Mouse (Mus musculus): ENCODE measurements at regions not wholly inside any gene's neighbourhood (a gene's known extent, or its start where the extent isn't known, plus 50 kb on each side); places are given as distances from the start of the nearest gene placed in this dataset.

DNA sequence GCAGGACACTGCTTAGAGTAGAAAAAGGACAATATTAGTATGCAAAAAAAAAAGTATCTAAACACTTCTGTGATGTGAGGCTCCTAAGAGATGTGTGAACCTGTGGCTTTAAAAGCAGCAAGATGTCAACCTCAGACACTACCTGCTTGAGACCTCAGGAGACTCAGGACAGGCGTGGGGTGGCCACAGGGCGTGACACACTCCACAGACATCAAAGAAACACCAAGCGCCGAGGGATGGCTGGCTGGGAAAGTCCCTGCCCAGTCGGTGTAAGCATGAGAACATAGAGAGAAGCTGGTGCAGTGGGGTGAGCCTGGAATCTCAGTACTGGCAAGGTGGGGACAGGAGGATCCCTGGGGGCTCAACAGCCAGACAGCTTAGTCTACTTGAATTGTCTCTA, 72.0 kb upstream of the Sulf2 start:
- DNase-seq, result no peak

DNA sequence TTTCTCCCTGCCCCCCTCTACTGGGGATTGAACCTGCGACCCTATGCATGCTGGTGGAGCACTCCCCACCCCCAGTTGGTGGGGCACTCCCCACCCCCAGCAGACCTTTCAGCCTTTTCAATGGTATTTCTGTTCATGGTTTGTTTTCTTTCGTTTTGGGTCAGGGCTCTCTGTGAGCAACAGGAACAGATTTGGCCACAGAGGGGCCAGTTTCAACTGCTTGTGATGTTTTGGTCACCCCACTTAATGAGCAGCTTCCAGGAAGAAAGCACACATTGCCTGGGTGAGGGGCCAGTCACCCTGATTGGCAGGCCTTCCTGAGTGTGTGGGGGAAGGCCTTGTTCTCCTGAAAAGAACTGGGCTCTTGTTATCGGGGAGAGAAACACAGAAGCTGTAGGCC, 71.5 kb upstream of the Sulf2 start:
- no peak for DNase-seq

DNA sequence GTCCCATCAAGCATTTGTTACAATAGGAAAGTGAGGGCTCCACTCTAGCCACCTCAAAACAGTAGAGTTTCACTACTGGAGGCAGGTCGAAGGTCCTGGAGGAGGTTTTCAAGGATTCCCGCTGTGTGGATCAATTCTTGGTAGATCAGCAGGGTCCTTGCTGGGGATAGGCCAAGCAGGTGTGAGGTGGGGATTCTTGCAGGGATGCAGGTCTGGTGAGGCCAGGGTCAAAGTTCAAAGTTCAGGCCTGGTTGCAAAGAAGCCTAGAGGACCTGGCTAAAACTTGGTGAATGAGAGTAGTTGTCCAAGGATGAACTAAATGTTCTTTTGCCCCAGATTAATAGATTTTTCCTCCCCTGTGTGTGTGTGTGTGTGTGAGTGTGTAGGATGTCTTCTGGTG, 70.9 kb upstream of the Sulf2 start:
- DNase-seq, result no peak

DNA sequence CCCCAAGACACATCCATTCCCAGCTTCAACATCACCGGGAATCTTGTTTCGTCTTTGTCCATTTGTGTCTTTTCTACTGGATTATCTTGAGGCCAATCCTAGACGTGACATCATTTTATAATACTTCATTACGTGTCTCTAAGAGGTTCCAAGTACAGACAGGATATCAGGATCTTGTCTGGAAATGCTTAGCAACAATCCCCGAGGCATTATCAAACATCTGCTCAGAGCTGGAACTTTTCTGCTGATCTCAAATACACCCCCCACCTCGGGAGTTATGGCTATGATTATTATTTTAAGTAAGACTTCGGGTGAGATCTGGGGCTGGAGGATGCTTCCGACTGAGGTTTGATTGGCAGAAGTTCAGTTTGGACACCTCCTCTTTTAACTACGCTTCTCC, 69.9 kb upstream of the Sulf2 start:
- DNase-seq, result no peak

DNA sequence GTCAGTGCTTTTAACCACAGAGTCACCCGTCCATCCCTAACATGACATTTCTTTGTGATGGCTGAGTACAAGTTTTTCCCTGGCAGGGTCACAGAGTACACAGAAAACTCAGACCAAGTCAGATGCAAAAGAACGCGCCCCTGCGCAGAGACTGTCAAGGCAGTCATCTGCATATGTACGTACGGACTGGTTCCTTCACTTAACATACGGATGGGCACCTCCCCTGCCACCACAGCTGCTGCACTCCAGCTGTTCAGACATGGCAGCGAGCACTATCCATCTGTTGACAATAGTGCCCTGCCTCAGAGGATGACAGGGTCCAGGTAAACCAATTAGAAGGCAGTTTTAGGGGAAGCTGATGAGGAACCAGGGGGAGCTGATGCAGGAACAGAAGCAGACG, 63.3 kb upstream of the Sulf2 start:
- no peak for DNase-seq

DNA sequence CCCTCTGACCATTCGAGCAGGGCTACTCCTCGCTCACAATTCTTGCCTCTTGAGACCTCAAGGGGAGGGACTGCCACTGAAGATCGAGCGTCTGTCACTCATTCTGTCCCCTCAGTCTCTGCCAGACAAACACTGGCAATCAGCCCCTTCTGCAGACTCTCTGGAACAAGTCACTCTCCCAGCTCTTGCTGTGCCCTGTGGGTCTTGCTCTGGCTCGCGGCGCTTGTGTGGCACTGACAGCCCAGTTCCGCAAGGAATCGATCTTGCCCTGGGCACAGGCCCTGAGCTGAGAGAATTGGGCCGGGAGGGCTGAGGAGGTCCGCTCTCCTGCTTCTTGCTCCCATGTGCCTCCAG, 61.0 kb upstream of the Sulf2 start:
- no peak for DNase-seq

DNA sequence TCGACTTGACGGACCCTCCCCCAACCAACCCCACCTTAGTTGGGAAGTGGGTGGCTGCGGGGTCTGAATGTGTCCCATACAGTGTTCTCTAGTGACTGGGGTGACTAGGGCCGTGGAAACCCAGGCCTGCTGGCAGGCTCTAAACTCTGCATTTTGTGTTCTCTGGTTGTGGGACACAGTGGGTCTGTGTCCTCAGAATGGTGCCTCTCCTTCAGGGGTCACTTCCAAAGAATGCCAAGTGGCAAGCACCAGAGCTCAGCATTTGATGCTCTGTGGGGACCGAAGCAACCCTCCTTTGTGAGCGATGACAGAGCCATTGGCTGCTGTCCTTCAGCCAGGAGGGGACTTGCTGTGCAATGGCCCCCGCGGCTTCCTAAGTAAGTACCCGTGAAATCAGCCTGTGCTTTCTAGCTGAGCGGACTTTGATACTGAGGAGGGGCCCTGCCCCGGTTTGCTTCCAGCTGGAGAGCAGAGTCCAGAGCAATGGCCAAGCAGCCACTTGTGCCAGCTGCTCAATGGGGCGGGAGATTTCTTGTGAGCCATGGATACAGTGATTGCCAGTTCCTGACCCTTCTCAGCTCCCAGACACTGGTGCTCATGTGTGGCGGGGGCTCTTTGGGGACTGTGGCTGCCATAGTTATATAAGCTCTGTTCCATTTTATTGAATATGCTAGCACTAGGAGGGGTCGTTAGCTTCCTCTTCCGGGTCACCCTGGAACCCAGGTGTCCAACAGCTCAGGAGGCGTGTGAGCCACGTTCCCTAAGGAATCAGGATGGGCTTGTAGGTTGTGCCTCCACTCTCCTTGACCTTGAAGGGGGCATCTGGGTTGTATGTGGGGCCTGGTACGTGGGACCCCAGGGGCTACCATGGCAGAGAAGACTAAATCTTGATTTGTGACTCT, 60.4 kb upstream of the Sulf2 start:
- no peak for DNase-seq

DNA sequence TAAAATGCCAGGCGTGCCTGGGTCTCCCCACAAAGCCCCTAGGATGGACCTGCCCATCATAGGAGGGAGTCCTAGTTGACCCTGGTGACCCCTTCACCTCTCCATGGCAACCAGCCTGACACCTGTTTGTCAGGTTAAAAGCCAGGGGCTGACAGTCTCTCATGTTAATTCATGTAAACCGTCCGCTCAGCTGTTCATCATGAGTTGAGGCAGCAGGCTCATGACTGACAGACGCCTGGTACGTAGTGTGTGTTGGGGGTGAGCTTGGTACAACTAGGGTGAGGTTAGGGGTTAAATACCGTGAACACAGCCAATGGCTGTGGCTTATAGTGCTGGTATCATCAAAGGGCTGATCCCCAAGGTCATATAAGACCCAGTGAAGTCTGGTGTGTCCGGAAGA, 59.7 kb upstream of the Sulf2 start:
- DNase-seq, result no peak

DNA sequence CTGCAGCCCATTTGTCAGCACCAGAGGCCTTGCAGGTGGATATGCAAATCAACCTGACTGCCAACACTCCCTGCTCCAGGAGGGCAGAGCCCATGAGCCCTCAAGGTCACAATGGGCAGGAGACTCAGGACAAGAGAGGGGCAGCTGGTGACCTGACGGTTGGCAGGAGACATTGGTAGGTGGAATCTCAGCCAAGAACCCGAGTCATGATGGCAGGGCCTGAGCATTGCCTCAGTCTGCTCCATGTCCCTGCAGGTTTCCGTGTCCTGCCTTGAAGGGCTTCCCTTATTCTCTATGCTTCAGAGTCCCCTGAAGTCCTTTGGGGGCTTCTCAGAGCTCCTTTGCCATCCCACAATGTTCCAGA, 51.7 kb upstream of the Sulf2 start:
- DNase-seq, result no peak

DNA sequence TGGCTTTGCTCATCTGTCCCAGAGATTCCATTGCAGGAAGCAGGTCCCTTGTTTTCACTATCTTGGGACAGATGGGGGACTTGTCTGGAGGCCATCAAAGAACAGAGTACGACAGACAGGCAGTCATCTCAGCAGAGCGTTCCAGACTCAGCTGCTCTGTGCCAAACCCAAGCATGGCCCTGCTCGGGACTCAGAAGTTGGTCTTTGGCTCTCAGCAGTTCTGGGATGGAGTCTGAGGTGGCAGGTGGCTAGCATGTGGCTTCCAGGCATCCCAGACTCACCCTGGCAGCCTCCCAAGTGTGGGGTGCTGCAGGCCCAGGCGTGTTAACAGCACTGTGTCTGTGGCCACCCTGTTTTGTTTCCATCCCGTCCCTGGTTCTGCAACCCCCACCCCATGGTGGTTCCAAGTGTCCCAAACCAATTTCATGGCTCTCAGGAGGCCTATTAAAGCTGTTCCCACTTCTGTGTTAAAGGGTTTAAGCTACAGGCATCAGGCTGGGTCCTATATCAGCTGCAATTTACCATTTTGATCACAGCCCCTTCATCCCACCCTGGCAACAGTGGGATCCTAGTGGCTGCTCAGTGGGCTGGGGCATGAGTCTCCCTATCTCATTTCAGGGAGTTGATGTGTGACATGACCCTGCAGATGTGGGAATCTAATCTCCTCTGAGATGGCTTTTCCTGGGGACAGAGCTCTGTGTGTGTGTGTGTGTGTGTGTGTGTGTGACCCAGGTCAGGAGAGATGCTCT, 51.1 kb upstream of the Sulf2 start:
- DNase-seq, result no peak

Data from spleen, adult 18-20 months (tissue).